ENCODE assay signal across 25 mouse cellular contexts in the genomic region with DNA sequence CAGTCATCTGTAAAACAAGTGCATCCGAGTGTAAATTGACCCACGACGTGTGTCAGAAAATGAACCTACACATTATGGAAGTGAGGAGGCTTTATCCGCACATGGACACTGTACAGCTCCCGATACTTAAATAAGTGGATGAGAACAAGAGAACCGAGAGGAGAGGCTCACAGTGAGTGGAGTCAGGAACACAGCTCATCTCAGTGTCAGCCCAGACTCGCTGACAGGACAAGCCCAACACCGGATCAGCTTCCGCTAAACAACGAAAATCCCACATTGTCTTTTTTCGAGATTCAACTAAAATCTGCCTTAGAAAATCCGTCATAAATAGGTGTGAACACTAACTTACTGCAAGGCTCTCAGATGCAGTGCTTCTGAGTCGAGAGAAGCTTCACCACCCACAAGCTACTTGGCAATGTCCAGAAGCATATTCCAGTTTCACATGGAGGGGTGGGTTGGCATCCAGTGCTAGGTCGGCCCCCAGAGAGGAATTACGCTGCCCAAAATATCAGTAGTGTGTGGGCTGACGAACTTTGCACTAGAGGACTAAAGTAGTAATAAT. TPM values are rescaled to one million over a fixed set of nuclear protein-coding genes. Genes with fewer than 3 reads are reported as not detected.
A peak's percentile ranks its signal among the peaks of the same experiment; 100 is the strongest.
DNase-seq lines count a peak whose midpoint lies in the region; ATAC-seq and TF ChIP-seq lines count a peak whose summit lies in the region.
"Had no signal": no experiment of that assay in that cellular context is flagged by ENCODE, and none has a peak within 500 bp of the region (broad histone marks: within the 10 kb centered on the region; RNA-seq: fewer than 3 reads in every experiment).

No protein-coding gene starts in this region.

- DNase-seq in embryonic facial prominence, embryonic 10.5 days (ENCODE audit: low spot score): no peak
- peak; percentile 85 for DNase-seq in heart, adult 11 months
- DNase-seq in heart, postnatal 36 days: no peak
- DNase-seq in heart, adult 18-20 months: no peak
- peak; percentile 17 to 21 for DNase-seq in heart, postnatal 10 days
- DNase-seq in heart, adult 2 months: no peak
- DNase-seq: adrenal gland, adult 8-10 months; adrenal gland, postnatal 25 days; cerebellum, adult 11-12 months; cerebellum, adult 8-10 months; cerebellum, postnatal 10 days; cerebellum, postnatal 36 days; embryo, embryonic 11 days; forebrain, postnatal 0 days; gastrocnemius, postnatal 14 days; kidney, adult 2 months had no signal

- ATAC-seq in embryonic facial prominence, embryonic 15.5 days (ENCODE audit: insufficient number of reproducible peaks, low FRiP score, low TSS enrichment, low read depth): no peak
- no peak for ATAC-seq in heart, embryonic 14.5 days (ENCODE audit: insufficient number of reproducible peaks, insufficient read depth, low FRiP score, low read depth)
- ATAC-seq: activated CD4-positive, CD25-positive, alpha-beta regulatory T cell, adult 4 months; forebrain, embryonic 14.5 days; forebrain, postnatal 0 days; intestine, postnatal 0 days had no signal

- H3K36me3 ChIP-seq in embryonic facial prominence, embryonic 15.5 days: no peaks in the 10 kb centered on the region
- H3K36me3 ChIP-seq in embryonic facial prominence, embryonic 10.5 days (replicated peaks): no peaks in the 10 kb centered on the region
- H3K36me3 ChIP-seq in heart, embryonic 14.5 days (ENCODE audit: control insufficient read depth, insufficient read depth, low read length): no peaks in the 10 kb centered on the region
- no peaks in the 10 kb centered on the region; the same call in 1 of the 2 replicates for H3K36me3 ChIP-seq in heart, adult 2 months (ENCODE audit: control insufficient read depth, insufficient read depth, low read length)
- H3K36me3 ChIP-seq: heart, embryonic 12.5 days; hindbrain, embryonic 12.5 days; hindbrain, embryonic 15.5 days; kidney, embryonic 15.5 days had no signal

- no peaks in the 10 kb centered on the region; the same call in 1 of the 2 replicates for H3K4me1 ChIP-seq in embryonic facial prominence, embryonic 15.5 days
- no peaks in the 10 kb centered on the region for H3K4me1 ChIP-seq in embryonic facial prominence, embryonic 10.5 days
- 0 out of 4 replicates have a peak, but pooled peaks cover 0 to 2% of the 10 kb centered on the region in 2 experiments for H3K4me1 ChIP-seq in heart, embryonic 14.5 days (ENCODE audit: control insufficient read depth in 2 of 2, insufficient read depth in 2 of 2, low read length in 2 of 2)
- no peaks in the 10 kb centered on the region; the same call in 1 of the 2 replicates for H3K4me1 ChIP-seq in heart, adult 2 months (ENCODE audit: control insufficient read depth, insufficient read depth, low read length)
- H3K4me1 ChIP-seq: heart, embryonic 12.5 days; hindbrain, embryonic 12.5 days; hindbrain, embryonic 15.5 days; kidney, embryonic 15.5 days had no signal

- H3K4me3 ChIP-seq in embryonic facial prominence, embryonic 15.5 days (replicated peaks): no peak overlapping the region
- no peak overlapping the region for H3K4me3 ChIP-seq in embryonic facial prominence, embryonic 10.5 days
- H3K4me3 ChIP-seq in heart, embryonic 14.5 days (ENCODE audit: control insufficient read depth in 1 of 2, insufficient read depth in 1 of 2, low read depth in 1 of 2, low read length in 2 of 2): no peak overlapping the region
- no peak overlapping the region; the same call in 1 of the 2 replicates for H3K4me3 ChIP-seq in heart, adult 2 months
- H3K4me3 ChIP-seq: heart, embryonic 12.5 days; hindbrain, embryonic 12.5 days; hindbrain, embryonic 15.5 days; kidney, embryonic 15.5 days had no signal

- H3K27ac ChIP-seq in embryonic facial prominence, embryonic 15.5 days (replicated peaks): 0 out of 2 replicates have a peak overlapping the region, but pooled peaks have one; percentile 11
- no peak overlapping the region for H3K27ac ChIP-seq in embryonic facial prominence, embryonic 10.5 days (replicated peaks)
- H3K27ac ChIP-seq in heart, embryonic 14.5 days (replicated peaks in 1 of 2; ENCODE audit: control insufficient read depth in 1 of 2, insufficient read depth in 1 of 2, low read depth in 2 of 2, low read length in 2 of 2): no peak overlapping the region
- H3K27ac ChIP-seq in heart, adult 2 months: no peak overlapping the region
- H3K27ac ChIP-seq: hindbrain, embryonic 12.5 days; hindbrain, embryonic 15.5 days; kidney, embryonic 15.5 days had no signal

- H3K27me3 ChIP-seq in embryonic facial prominence, embryonic 15.5 days: no peaks in the 10 kb centered on the region
- no peaks in the 10 kb centered on the region for H3K27me3 ChIP-seq in embryonic facial prominence, embryonic 10.5 days (replicated peaks; ENCODE audit: low read depth, poor library complexity, severe bottlenecking)
- no peaks in the 10 kb centered on the region for H3K27me3 ChIP-seq in heart, embryonic 14.5 days (ENCODE audit: control insufficient read depth, insufficient read depth, low read length)
- H3K27me3 ChIP-seq in heart, adult 2 months (ENCODE audit: control insufficient read depth, insufficient read depth, low read length): no peaks in the 10 kb centered on the region
- H3K27me3 ChIP-seq: heart, embryonic 12.5 days; hindbrain, embryonic 12.5 days; hindbrain, embryonic 15.5 days; kidney, embryonic 15.5 days had no signal

- no peak overlapping the region for H3K4me2 ChIP-seq in embryonic facial prominence, embryonic 15.5 days (replicated peaks)
- peak overlapping the region; percentile 12; the same call in 1 of the 2 replicates for H3K4me2 ChIP-seq in heart, embryonic 14.5 days (ENCODE audit: low read length)
- H3K4me2 ChIP-seq: heart, embryonic 12.5 days; hindbrain, embryonic 12.5 days; hindbrain, embryonic 15.5 days; kidney, embryonic 15.5 days had no signal

- 61% methylated on average over 16 of the region's 16 CpGs for WGBS in embryonic facial prominence, embryonic 15.5 days
- WGBS in embryonic facial prominence, embryonic 10.5 days: 86% methylated on average over 16 of the region's 16 CpGs
- WGBS in heart, embryonic 14.5 days: 48% methylated on average over 16 of the region's 16 CpGs
- 58% methylated on average over 16 of the region's 16 CpGs for WGBS in heart, adult 2 months

- no peak for TF ChIP-seq CTCF in heart, adult 2 months (IDR thresholded peaks at IDR 0.05)

- TF ChIP-seq EP300 in heart, adult 2 months (IDR thresholded peaks at IDR 0.05; ENCODE audit: insufficient read depth, low read depth, low read length): no peak

- no peaks in the 10 kb centered on the region for H3K9me3 ChIP-seq in embryonic facial prominence, embryonic 15.5 days (replicated peaks)
- no peaks in the 10 kb centered on the region for H3K9me3 ChIP-seq in embryonic facial prominence, embryonic 10.5 days
- H3K9me3 ChIP-seq in heart, embryonic 14.5 days (ENCODE audit: control insufficient read depth, low read length): 0 out of 2 replicates have a peak, but pooled peaks cover 1% of the 10 kb centered on the region
- H3K9me3 ChIP-seq: heart, embryonic 12.5 days; hindbrain, embryonic 12.5 days; hindbrain, embryonic 15.5 days; kidney, embryonic 15.5 days had no signal

- no peaks in the 10 kb centered on the region for H3K79me2 ChIP-seq in heart, adult 2 months (replicated peaks; ENCODE audit: control insufficient read depth, insufficient read depth, low read length)

- no peak overlapping the region for H3K9ac ChIP-seq in embryonic facial prominence, embryonic 15.5 days
- no peak overlapping the region for H3K9ac ChIP-seq in heart, embryonic 14.5 days (ENCODE audit: low read length)
- H3K9ac ChIP-seq in heart, adult 2 months (ENCODE audit: low read depth, low read length): no peak overlapping the region
- H3K9ac ChIP-seq: forebrain, postnatal 0 days; heart, embryonic 12.5 days; hindbrain, embryonic 12.5 days; hindbrain, embryonic 15.5 days; kidney, embryonic 15.5 days had no signal

- no peak for TF ChIP-seq POLR2A in heart, adult 2 months (IDR thresholded peaks at IDR 0.05; ENCODE audit: insufficient read depth, low read depth, low read length)

- intact Hi-C loops in heart, postnatal 36 days (cut with DNase I): no loop called here
- intact Hi-C loops in heart, postnatal 10 days (cut with DNase I): no loop called here
- intact Hi-C loops in heart, adult 2 months (cut with DNase I): no loop called here

RNA-seq across cellular contexts. Expression of a gene that starts 22.1 kb away (rescaled TPM):
- polyA plus RNA-seq in embryonic facial prominence, embryonic 15.5 days (2015; fragmentation: Nextera tagmentation; extraction: Ambion mirVana): 7.6 and 10.6 TPM in 2 replicates
- polyA plus RNA-seq in embryonic facial prominence, embryonic 10.5 days (2016; fragmentation: Nextera tagmentation; extraction: Ambion mirVana): 2.9 and 3.3 TPM in 2 replicates
- total RNA-seq in heart, postnatal 36 days (2021): 100 to 1,000 TPM; 121 to 141 TPM
- 33.9 and 39.3 TPM in 2 replicates for polyA plus RNA-seq in heart, embryonic 14.5 days (2014; fragmentation: Nextera tagmentation; extraction: Ambion mirVana)
- 10 to 100 TPM; 79.3 to 88.2 TPM for total RNA-seq in heart, adult 18-20 months (2021)
- 100 to 1,000 TPM; 129 to 143 TPM for total RNA-seq in heart, postnatal 10 days (2021)
- 100 to 1,000 TPM in 1 of 2 experiments, 10 to 100 TPM in 1; 91.1 to 126 TPM for total RNA-seq in heart, adult 2 months (2021)
- 18.8 and 31.3 TPM in 2 replicates for polyA plus RNA-seq in heart, adult 2 months (2012; rRNA removed)

Comparison
In these comparisons a context has a peak if more than half of its experiments do, and no peak if none do; other contexts are left out.
1. DNase-seq: peak in heart, adult 11 months (single experiment) and heart, postnatal 10 days (2 of 2); none in embryonic facial prominence, embryonic 10.5 days (single experiment), heart, postnatal 36 days (0 of 2), heart, adult 18-20 months (0 of 2) and heart, adult 2 months (0 of 2).